Mouse (Mus musculus) cerebellum, adult 11-12 months (tissue): ENCODE data around the gene Ppp1r1c.
"Not testable (repeated sequence)": the region's sequence is repeated elsewhere in the genome, so short reads cannot be mapped to it uniquely, and the experiment has no call there.

Source experiments
- DNase-seq: peaks from one replicate; pipeline ENCODE4 v3.0.0; 2022

Ppp1r1c gene

DNA sequence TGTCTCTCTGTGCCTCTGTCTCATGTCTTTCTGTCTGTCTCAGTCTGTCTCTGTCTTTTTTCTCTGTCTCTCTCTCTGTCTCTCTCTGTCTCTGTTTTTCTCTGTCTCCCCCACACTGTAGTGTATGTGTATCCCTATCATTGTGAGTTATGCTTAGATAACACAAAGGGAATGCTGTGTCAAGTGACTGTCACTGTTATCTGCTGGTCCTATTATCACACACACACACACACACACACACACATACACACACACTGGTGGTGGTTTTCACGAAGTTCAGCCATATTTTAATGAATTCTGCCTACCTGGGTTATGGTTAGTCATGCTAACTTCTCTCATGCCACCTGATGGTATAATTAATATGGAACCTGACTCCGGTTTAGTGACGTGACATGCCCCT is 44.1 kb downstream of the Ppp1r1c start:
- no peak for DNase-seq

DNA sequence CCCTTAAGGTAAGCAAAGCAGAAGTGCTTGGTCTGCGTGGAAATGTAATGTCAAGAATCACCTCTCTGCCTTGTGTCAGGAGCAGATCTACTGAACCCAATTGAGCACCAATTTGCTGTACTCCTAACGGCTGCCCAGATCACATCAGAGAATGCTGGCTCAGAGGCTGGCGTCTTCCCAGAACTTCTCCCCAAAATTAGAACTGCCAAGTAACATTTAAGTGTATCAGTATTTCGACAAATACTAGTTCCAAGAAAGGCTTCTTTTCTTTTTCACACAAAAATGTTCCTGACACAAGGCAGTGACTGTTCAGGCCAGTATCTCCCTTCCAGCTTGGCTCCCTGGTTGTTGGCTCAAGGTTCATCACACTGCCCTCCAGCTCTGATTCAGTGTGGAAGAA is 52.4 kb downstream of the Ppp1r1c start:
- DNase-seq: no peak

DNA sequence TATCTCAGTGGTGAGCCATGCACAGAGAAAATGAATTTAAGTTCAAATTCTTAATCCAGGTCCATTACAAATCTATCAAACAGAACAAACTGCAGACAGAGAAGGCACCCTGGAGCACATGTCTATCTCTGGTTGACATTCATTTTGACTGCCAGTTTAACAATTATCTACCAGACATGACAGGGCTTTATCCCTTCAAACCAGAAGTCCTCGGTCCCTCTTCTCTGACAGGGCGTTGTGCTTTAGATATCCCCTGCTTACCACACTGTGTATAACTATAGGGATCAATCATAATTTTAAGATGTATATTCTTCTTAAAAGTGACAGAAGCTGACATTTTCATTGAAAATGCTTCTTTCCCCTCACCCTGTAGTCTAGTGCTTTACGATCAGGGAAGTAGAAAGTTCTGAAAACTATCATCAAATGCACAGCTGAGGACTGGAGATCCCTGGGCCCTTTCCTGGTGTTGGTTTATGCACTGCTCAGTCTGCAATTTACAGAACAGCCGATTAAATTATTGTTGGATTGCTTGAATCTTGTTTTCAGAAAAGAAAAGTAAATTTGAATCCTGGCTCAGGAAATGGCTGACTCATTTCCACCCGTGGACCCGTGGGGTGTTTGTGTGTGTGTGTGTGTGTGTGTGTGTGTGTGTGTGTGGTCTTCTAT is 55.3 kb downstream of the Ppp1r1c start:
- DNase-seq: no peak

DNA sequence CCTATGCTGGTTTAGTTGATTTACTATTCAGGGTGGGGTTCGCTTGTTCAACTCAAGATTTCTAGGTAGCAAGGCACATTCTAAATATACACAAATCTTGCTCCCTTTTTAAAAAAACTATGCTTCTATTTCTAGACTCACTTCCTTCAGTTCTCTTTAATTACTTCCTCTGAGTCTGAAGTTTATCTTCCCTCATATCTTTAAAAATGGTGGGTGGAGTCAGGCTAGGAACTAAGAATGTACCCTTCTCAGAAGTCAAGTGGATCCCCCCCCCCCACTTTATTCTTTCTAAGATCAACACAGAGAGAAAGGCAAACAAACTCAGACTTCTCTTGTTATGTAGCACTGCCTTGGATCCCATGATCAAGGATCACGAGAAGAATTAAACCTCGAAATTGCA is 57.5 kb downstream of the Ppp1r1c start:
- DNase-seq: no peak

DNA sequence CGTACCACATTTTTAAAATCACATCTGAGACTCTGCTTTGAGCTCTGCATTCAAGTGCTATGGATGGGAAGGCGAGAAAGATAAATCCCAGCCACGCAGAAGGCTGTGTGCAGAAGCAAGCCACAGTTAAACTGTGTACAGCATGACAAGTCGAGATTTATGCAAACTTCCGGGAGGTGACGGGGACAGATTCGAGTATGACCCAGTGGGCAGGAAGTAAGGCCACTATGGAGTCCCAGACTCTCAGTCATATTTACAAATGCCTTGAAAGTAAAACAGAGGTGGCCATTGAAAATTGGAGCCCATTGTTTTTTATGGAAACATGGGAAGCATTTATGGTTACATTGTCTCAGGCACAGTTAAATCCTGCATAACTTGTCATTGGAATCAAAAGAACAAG is 58.1 kb downstream of the Ppp1r1c start:
- DNase-seq: no peak

DNA sequence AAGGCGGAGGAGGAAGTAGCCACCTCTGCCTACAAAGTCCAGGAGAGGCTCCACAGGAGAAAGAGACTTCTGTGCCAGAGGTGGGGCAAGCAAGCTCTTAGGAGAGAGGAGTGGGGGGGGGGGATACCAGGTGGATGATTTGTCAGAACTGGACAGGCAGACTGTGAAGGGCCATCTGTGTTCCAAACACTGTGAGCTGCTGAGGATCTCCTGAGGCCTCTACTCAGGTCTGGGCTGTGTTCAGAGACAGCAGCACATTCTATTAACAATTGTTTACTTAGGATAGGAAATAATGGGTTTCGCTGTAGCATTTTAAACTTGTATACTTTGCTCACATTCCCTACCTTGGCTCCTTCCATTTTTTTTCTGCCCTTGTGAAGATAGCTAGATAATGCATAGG is 61.0 kb downstream of the Ppp1r1c start:
- DNase-seq: no peak

DNA sequence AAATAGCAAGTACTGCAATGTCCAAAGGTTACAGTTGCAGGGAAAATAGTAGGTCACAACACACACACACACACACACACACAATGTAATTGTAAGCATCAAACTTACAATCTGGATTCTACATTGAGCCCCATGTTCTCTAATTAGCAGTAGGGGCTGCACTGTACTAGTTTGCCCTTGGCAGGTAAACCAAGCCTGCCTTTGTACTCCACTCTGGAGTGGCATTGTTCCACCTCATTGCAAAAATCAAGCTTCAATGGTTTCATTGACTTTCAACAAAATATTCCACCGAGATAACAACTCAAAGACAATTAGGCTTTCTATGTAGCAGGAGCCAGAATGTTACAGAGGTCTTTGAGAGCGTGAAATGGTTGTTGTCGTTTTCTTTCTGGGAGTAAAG is 62.7 kb downstream of the Ppp1r1c start:
- DNase-seq: no peak

DNA sequence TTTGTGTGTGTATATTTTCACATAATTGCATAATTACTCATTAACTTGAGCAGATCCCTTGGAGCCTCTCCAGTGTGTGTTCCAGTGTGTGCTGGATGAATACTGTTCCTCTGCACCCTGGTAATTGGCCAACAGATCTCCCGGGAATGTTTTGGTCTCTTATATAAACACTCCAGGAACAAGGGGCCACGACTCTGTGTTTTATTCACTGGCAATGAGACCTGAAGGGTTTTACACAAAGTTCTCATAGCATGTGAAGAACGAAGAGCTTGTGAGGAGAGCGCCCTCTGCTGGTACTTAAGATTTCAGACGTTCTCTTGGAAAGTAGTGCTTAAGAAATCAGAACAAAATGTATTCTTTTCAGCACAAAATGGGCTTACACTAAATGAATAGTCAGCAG is 66.8 kb downstream of the Ppp1r1c start:
- peak; percentile 27 for DNase-seq

DNA sequence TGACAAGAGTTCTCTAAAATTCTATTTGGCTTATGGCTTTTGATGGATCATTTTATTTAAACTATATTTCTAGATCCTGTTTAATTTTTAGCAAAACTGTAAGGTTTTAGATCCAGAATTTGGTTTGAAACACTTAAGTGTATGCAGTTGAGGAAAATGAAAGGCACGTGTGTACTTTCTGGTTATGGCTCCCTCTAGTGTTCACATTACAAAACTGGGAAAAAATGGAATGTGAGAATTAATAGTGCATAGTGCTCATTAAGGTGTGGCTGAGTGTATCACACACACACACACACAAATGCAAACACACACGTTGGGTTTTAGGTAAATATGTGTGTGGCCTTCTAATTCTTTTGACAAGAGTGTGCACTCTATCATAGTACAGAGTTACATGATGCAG is 70.2 kb downstream of the Ppp1r1c start:
- DNase-seq: no peak

DNA sequence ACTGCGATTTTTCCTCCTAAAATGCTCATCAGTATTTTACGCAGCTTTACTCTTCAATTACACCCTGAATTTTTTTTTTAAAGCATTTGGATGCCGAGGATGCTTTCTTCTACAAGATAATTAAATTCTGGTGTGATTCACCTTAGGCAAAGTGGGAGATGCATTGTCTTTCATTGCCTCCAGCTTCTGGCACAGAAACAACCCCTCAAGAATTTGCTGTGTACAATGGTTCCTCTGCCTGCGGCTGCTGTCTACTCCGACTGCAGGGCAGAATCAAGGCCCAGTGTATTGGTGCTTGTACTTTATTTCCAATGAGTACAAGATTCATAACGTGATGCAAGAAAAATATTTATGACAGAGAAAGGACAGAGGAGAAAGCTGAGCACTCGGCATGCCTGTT is 73.2 kb downstream of the Ppp1r1c start:
- no peak for DNase-seq

DNA sequence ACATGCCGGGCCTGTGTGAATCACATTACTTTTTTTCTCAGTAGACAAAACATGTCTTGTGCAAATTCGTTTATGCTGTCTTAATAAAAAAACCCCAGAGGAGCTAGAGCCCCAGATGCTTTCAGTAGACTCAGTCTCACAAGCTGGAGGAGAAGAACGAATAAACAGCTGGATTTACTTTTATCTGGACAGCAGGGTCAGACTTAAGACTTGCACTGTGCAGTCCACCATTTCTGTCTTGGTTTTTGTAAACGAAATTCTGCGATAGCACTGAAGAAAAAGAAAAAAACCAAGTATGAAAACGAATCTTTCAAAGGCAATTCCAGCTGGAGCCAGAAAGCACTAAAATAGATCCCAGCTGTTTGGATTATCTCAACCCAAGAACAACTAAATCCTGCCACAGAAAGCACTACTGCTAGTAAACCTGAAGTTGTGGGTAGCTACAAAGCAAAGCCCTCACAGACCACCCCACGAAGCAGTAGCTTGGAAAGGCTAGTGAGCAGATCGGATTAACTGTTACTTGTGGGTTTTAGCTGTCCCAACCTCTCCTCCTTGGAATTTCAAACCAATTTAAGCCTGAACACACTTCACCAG is 78.1 kb downstream of the Ppp1r1c start:
- DNase-seq: no peak

DNA sequence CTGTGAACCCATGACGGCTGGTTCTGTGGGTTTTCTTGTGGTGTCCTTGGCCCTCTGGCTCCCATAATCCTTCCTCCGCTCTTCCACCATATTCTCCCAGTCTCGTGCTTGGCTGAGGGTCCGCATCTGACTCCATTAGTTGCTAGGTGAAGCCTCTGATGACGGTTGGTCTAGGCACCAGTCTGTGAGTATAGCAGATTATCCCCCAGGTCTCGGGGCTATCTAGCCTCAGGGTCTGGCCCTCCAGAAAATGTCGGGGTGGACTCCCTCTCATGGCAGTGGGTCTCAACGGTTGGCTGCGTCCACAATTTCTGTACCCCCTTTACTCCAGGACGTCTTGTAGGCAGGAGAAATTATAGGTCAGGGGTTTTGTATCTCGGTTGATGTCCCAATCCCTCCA is 78.9 kb downstream of the Ppp1r1c start:
- no peak for DNase-seq

DNA sequence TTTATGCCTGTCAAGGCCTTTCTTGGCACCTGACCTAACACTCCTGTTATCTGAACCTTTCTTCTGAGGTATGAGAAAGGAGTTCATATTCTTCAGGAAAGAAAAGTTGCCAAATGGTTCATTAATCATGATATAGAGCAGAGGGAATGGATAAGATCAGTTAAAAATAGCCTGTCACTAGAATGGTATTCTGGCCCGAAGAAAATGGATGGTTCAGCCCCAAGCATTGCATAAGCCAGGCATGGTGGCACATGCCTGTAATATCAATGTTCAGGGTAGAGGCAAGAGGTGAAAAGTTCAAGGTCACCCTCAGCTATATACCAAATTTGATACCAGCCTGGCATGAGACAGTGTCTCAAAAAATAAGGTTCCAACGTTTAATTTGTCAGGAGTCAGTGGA is 85.6 kb downstream of the Ppp1r1c start:
- no peak for DNase-seq

DNA sequence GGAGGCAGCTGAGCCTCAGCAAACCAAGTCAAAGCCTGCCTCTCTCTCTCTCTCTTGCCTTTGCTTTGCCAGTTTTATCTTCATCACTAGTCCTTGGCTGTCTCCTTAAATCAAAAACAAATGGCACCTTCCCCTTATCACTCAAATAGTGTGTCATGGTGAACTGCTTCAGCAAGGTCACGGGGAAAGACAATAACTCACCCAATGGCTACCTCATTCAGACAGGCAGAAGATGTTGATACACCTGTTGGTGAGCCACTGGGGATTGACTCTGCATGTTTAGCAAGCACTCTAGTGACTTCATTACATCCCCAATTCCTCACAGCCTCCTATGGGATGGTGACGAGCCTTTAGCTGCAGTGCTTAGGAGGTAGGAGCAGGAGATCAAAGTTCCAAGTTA is 89.9 kb downstream of the Ppp1r1c start:
- no peak for DNase-seq

DNA sequence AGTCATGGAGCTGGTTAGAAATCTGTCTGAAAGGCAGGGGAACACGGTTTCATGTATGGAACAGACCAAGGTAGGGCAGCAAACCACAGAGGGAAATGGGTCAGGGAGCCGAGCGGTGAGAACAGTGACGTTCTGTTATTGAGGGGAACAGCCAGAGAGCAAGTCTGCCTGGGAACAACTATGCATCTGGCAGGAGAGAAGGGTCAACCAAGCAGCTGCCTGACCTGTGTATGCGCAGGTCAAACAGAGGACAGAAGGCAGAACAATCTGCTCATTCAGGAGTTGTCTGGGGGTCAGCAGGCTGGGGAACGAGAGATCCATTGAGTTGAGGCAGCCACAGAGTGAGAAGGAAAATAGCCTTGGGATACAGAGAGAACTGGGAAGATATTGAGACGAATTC is 91.0 kb downstream of the Ppp1r1c start:
- no peak for DNase-seq

DNA sequence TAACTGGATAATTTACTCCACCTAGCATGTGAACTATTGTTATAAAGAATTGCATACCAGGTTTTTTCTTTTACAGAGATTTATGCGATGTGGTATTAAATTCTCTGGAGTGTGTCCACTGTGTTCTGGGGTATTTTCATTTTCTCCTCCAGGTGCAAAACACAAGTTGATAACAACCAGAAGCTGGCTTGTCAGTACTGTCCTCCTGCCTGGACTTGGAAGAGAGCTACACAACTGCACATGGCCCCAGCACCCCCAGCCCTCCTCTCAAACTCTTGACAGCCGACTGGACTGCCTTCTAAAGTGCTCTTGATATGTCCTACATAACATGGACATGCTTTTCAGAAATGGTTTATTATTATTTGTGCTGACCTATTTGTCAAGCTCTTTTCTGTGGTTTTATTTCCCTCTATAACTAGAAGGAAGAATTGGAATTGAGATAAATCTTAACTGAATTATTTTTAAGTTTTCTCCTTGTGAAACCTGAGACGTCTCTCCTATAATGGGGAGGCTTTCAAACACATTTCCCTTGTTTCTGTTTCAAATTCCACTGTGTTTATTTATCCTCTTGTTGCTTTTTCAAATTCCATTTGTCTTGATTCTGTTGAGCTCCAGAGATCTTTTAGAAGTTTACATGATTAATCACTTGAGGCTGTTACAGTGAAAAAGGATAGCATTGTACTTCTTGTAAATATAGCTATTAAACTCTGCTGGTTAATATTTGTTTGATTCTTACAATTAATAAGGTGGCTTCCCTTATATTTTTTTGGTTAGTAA is 108.3 kb downstream of the Ppp1r1c start:
- DNase-seq: no peak

DNA sequence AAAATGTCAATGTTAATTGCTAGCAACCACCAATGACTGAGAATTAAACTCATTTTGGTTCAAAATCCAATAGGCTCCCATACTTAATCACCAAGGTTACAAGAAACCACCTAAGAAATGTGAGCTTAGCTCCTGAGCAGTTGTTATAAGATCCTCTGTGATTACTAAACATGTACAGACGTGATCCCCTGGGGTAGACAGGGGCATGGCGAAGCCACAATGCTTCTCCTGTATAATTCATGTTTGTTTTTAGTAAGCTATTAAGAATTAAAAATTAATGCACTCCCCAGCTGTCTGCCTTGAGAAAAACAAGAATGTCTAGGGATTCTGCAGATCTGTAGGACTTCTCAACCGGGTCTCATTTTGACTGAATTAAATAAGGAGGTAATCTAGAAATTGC is 112.0 kb downstream of the Ppp1r1c start:
- no peak for DNase-seq

DNA sequence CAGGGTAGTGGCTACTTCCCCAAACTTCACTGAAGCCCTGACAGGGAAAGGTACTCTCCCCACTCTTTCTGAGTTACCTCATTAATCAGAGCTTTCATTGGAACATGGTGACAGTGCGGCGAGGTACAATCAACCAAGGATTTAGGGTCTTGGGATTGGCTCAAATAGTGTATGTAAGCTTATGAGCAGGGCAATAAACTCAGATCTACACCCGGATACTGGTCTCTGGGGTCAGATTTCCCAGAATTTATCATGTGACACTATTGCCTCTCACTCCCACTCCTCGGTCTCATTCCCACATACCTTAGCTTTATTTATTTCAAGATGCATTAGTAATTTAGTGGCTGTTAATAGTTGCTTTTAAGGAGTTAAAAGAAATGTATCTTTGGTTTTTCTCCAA is 118.3 kb downstream of the Ppp1r1c start:
- no peak for DNase-seq

DNA sequence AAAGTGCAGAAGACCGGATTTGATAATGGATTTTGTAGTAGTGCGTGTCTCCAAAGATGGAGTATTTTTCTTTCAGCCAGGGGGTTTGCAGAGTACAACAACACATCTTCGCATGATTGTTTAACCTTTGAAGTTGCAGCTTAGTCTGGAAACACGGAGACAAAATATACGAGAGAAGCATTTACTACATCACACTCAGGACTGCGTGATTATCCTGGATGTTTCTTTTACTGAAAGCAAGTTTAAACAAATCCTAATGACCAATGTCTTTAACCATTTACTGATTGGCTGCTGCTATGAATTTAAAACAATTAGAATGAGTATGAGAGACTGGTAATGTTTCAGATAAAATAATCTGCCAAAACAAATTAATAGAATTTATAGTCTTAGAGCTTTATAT is 131.5 kb downstream of the Ppp1r1c start:
- DNase-seq: no peak

DNA sequence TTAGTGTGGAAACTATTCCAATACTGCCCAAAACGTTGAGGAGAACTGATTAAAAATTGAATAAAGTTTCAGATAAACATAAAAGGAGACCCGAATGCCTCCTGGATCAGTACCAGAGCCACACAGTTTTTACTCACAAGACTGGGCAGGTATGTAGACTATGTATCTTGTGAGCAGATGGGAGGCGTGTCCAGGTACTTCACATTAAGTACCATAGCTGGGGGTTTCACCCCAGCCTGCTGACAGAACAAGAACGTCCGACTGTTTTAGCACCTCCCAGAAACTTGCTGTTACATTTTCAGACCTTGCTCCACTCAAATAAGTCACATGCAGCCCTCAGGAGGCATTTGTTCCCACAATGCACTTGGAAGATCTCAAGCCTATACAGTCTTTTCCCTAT is 131.9 kb downstream of the Ppp1r1c start:
- no peak for DNase-seq

DNA sequence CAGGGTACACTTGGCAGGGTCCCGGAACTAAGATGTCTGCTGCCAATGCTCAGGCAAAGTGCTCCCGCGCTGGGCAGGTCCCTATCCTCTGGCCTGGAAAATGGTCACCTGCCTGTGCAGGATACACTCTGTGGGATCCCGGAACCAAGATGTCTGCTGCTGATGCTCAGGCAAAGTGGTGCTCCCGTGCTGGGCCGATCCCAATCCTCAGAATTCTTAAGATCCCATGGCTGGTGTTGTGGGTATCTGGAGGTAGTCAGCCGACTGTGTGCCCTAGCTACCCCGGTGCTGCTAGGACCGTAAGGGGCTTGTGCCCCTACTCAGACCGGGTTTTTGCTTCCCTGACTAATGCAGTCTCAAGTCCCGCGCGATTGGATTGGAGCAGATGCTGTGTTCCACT is 139.8 kb downstream of the Ppp1r1c start:
- not testable (repeated sequence) for DNase-seq

DNA sequence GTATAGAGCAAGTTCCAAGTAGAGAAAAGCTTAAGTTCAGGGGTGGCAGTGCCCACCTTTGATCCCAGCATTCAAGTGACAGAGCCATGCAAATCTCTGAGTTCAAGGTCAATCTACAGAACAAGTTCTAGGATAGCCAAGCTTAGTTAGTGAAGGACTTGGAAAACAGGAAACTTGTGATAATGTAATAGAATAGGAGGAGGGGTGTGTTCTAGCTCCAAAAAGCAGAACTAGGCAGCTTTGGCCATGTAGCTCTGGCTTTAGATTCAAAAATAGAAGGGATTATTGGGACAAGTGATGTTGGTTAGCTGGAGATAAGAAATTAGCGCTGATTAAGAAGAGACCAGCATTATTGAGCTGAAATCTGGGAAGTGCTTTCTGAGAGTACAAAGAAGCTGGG is 149.3 kb downstream of the Ppp1r1c start:
- no peak for DNase-seq

DNA sequence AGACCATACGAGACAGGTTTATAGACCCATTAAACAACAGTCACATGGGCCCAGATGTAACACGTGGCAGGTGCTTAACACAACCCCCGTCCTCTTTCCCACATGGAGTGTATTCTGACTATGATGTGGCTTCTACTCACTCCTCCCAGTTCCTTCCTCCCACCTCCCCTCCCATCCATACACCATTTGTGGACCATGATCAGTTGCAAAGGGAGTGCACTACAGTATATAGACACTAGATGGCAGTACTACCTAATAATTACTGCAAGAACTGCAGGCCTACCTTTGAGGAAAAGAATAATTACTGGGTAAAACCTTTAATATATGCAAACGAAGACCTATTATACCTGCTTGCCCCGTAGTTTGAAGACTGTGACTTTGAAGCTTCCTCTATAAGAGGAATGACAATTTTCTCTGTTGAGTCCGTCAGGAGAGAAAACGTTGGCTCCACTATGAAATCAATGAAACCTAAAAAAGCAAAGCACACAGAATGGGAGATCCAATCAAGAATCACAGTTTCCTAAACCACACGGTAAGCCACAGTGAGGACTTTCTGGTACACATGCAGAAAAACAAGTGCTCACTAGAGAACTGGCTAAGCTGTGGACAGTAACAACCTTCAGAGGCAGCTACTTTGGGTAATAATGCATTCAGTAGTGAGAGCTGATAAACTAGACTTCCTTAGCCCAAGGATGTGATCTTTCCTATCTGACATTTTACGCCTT is 157.9 kb downstream of the Ppp1r1c start:
- no peak for DNase-seq
